Mouse (Mus musculus): ENCODE measurements around the gene 1700067K01Rik. TPM values are rescaled to one million over a fixed set of nuclear protein-coding genes. Genes with fewer than 3 reads are reported as not detected.

The 1700067K01Rik gene
- 0.31 and 1.1 TPM in 2 replicates for total RNA-seq (2017)

DNA sequence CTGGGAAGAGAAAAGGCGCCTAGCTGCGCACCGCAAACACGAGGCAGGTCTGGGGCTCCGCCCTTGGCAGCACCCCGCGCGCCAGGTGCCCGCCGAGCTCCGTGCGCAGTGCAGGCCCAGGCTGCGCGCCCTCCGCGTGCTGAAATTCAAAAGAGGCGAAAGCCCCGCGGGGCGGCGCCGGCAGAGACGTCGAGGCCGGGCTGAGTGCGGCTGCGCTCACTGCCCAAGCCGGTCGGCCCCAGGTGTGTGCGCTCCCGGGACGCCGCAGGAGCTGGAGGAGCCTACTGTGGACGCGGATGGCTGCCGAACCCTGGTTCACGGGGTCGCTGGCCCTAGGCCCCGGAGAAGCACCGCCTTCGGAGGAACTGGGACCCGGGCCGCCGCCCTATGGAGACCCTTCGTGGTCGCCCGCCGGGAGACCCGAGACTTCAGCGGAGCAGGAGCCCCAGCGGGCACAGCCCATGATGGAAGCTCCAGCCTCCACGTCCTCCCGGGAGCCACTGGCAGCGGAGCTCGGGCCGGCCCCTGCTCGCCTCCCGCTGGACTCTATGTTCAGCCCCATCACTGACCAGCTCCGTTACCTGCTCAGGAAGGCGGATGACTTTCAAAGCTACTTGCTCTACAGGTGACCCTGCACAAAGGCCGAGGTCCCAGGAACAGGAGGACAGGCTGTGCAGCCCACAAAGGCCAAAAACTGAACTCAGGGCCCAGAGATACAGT is at the start of gene 1700067K01Rik:
Gene 1700067K01Rik, plus strand, starts transcription at position 222 of the 720 bp plus-strand sequence.
- no peak for ATAC-seq (replicated peaks in 1 of 2; ENCODE audit: insufficient read depth in 1 of 2, low FRiP score in 2 of 2, low TSS enrichment in 1 of 2, low read depth in 1 of 2, poor library complexity in 2 of 2, severe bottlenecking in 2 of 2)

DNA sequence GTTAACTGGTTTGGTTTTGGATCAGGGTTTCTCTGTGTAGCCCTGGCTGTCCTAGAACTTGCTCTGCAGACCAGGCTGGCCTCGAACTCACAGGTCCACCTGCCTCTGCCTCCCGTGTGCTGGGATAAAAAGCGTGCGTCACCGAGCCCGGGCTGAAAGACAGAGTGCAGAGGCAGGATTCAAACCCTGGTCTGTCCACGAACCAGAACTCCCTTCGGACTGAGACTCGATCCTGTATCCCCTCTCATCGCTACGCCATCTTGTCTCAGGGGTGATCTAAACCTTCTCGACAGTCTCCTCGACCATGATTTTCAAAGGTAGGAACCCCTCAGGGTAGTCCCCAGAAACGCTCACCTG is 46.6 kb upstream of the 1700067K01Rik start:
- no peak for ATAC-seq (replicated peaks in 1 of 2; ENCODE audit: insufficient read depth in 1 of 2, low FRiP score in 2 of 2, low TSS enrichment in 1 of 2, low read depth in 1 of 2, poor library complexity in 2 of 2, severe bottlenecking in 2 of 2)

DNA sequence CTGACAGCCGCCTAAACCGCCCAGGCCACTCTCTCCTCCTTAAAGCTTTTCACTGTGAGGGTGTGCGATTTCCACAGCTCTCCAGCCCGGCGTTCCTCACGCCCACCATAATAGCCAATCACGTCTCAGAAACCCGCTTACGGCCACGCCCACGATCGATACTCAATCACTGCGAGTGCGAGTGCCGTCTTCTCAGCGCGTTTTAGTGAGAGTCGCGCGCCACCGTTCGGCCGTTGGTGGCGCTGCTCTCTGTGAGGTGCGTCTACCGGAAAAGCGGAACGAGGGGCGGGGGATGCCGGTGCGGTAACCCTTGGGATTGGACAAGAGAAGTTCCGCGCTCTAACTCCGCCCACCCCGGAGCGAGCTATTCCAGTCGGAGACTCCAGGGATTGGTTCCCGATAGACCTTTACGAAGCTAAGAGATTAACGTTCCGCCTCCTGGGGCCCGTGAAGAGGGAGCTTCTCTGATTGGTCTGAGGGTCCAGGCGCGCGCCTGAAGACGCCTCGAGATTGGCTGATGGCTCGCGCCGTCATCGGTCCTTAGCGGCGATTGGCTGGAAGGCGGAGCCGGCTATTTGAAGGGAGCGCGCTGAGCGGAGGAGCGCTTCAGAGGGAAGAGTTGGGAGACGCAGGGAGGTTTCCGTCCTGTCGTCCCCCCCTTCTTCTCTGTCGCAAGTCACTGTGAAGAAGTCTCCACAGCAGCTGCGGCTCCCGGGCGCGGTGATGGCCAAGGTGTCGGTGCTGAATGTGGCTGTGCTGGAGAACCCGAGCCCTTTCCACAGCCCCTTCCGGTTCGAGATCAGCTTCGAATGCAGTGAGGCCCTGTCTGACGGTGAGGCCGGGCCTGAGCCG is 46.0 kb upstream of the 1700067K01Rik start, which contains the start of the genes Gm10644 and Asf1b:
Gene Gm10644, minus strand, starts transcription at position 100 of the 852 bp plus-strand sequence.
Gene Asf1b, plus strand, starts transcription at position 402 of the 852 bp plus-strand sequence.
- peak; percentile 95 to 96 for ATAC-seq (replicated peaks in 1 of 2; ENCODE audit: insufficient read depth in 1 of 2, low FRiP score in 2 of 2, low TSS enrichment in 1 of 2, low read depth in 1 of 2, poor library complexity in 2 of 2, severe bottlenecking in 2 of 2)

DNA sequence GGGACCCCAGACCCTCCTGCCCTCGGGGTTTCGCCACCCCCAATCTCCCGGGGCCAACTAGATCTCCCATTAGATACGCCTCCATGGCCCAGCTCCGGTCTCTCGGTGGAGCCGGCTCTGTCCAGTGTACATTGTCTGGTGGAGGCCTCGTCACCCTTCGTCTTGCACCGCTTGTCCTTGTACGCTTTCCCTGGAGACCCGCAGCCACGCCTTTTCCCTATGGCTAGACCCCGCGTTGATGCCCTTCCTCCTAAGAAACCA is 45.4 kb upstream of the 1700067K01Rik start:
- ATAC-seq (replicated peaks in 1 of 2; ENCODE audit: insufficient read depth in 1 of 2, low FRiP score in 2 of 2, low TSS enrichment in 1 of 2, low read depth in 1 of 2, poor library complexity in 2 of 2, severe bottlenecking in 2 of 2), result no peak

DNA sequence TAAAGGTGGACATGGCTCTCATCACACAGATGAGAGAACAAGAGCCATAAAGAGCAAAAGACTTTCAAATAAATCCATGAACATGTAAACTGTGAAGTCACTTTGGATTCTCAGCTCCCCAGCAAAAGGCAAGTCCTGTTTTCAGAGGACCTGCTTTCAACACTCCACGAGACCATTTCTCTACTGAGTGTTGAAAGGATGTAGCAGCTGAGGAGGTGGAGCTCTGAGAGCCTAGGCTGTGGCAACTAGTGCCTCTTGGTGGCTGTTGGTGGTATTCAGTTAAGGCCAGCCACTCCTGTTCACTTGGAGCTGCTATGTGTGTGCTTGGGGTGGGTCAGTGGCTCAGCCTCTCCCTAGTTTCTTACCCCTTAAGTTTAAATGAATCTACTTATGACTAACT is 44.5 kb upstream of the 1700067K01Rik start:
- peak in 1 of 2 experiments; percentile 34; a peak in 1 of 4 replicates for ATAC-seq (replicated peaks in 1 of 2; ENCODE audit: insufficient read depth in 1 of 2, low FRiP score in 2 of 2, low TSS enrichment in 1 of 2, low read depth in 1 of 2, poor library complexity in 2 of 2, severe bottlenecking in 2 of 2)

DNA sequence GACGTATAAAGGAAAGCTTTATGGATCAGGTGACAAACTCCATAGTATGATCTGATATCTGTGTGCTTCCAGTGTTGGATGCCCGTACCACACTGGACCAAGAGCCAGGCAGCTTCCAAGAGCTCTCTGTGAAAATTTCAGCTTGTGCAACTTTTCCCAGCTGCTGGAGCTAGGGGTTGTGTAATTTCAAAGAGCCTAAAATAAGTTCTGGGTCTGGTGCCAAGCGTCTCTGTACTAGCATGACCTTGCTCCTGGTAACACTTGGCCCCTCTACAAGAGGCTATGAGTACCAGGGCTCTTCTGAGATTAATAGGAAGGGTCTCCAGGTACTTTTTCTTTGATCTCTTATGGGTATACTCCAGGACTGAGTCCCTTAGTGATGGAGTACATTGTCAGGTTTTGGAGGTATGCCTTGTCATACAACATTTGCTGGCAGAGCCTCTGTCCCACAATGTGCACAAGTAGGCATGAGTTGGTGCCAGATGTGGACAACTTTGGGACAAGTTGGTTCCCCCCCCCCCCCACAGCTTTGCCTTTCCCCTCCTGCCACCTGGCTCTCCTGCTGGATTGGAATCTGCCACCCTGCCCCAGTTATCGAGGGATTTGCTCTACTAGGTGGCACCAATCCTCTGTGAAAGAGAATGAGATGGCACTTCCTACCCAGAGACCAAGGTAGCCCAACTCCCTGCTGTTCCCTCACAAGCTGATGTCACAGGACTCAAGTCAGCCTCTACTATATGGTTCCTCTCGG is 37.1 kb upstream of the 1700067K01Rik start:
- no peak for ATAC-seq (replicated peaks in 1 of 2; ENCODE audit: insufficient read depth in 1 of 2, low FRiP score in 2 of 2, low TSS enrichment in 1 of 2, low read depth in 1 of 2, poor library complexity in 2 of 2, severe bottlenecking in 2 of 2)

DNA sequence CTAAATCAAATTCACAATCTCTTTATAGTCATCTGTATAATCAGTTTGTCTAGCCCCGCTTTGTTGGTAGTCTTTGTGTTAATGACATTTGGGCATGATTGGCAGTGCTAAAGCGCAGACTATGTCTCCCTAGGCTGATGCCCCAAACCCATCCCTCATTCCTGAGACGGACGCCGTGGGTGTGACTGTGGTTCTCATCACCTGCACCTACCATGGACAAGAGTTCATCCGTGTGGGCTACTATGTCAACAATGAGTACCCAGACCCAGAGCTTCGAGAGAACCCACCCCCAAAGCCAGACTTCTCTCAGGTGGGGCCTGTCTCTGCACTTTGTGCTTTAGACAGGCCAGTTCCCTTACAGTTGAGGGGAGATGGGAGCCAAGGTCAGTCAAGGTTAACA is 33.6 kb upstream of the 1700067K01Rik start:
- no peak for ATAC-seq (replicated peaks in 1 of 2; ENCODE audit: insufficient read depth in 1 of 2, low FRiP score in 2 of 2, low TSS enrichment in 1 of 2, low read depth in 1 of 2, poor library complexity in 2 of 2, severe bottlenecking in 2 of 2)

DNA sequence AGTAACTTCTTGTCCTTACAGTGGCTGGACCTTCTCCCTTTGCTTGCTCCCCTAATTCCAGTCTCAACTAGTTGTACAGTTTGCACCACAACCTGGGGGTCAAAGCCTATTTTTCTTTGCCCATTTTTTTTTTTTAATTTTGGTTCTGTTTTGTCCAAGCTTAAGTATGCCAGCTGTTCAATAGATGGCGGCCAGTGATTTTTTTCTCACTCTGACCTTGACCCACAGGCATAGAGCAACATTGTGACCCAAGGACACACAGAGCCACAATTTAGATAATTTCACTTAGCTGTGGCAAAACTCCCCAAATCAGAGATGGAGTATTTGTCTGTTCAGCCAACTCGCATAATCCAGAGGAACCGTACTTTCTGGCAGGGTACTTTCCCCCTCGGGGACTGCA is 30.2 kb upstream of the 1700067K01Rik start:
- ATAC-seq (replicated peaks in 1 of 2; ENCODE audit: insufficient read depth in 1 of 2, low FRiP score in 2 of 2, low TSS enrichment in 1 of 2, low read depth in 1 of 2, poor library complexity in 2 of 2, severe bottlenecking in 2 of 2), result no peak

DNA sequence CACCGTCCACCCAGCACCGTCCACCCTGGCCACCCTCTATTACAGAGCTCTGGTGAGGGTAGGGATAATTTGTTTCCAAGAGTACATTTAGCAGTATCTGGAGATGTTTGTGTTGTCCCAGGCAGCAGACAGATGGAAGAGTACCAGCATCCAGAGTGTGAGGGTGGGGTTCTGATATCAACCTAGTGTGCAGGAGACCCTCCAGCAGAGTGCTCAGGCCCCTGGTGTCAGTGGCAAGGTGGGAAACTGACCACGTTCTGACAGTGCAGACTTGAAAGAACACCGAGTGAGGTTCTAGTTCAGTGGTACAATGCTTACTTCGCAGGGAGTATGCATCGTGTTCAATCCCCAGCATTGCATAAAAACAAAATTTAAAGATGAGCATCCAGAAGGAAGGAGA is 29.6 kb upstream of the 1700067K01Rik start:
- no peak for ATAC-seq (replicated peaks in 1 of 2; ENCODE audit: insufficient read depth in 1 of 2, low FRiP score in 2 of 2, low TSS enrichment in 1 of 2, low read depth in 1 of 2, poor library complexity in 2 of 2, severe bottlenecking in 2 of 2)

DNA sequence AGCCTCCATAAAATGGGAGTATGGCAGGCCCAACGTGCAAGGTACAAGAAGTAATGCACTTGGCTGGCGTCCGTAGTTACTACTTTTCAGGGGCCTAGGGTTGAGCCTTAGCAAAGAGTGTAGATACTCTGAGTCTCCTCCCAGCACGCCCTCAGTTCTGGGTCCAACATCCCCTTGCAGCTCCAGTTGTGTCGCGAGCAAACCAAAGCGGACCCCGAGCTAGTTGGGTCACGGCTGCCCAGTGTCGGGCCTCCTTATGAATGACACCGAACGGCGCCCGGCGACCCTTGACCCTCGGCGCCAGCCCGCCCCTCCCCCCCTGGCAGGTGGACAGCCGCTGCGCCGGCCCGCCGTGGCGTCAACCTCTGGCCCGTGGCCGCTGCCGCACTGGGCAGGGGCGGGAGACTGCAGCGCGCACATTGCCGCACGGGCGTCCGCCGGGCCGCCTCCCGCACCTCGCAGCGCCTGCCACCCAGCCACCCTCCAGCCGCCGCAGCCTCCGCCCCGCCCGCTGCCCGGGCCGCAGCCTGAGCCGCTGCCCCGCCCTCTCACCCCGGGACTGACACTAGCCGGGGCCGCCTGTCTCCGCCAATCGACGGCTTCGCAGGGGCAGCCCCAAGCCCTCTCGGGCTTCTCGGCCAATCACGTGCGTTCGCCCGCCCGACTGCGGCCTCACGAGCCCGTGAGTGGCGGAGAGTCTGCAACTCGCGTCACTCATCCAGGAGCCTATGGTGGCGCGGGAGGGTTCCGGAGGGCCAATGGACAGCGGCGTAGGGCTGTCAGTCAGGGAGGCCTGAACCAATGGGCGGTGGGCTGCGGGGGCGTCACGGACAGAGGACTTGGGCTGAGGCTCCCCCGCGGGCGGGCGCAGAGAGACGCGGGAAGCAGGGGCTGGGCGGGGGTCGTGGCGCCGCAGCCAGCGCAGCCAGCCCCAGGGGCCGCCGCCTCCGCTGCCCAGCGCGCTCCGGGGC is 28.9 kb upstream of the 1700067K01Rik start, which contains the start of gene Prkaca:
Gene Prkaca, plus strand, starts transcription at position 844 of the 971 bp plus-strand sequence.
- peak; percentile 99 for ATAC-seq (replicated peaks in 1 of 2; ENCODE audit: insufficient read depth in 1 of 2, low FRiP score in 2 of 2, low TSS enrichment in 1 of 2, low read depth in 1 of 2, poor library complexity in 2 of 2, severe bottlenecking in 2 of 2)

DNA sequence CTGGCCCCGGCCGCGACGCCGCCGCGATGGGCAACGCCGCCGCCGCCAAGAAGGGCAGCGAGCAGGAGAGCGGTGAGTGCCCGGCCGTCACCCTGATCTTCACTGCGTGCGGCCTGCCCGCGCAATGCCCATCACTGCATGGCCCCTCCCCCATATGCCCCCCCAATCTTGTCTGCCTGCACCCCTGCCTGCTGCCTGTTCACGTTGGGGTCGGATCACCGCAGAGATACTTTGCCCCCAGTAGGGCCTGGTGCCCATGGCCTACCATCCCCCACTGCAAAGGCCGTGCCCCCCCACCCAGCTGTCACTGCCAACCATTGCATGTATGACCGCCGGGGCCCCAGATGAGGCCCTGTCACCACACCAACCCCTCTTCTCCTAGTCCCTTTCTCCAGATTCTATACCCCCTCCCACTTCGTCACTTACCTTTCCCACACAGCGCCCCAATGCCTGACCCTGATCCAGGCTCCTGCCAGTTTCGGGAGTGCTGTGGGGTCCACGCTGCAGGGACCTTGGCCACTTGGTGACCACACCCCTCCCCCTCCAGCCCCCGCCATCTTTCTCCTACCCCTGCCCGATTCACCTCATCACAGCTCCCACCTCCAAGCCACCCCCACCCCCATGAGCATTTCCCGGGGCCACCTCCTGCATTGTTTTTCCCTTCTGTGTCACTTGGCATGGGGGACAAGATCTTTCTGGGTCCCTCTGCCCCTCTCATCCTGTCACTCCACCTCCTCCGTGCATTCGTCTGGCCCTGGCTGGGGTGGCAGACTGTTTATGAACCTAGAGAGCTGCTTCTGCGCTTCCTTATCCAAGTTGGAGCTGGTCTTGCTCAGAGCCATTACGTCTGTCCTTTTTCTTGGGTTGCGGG is 27.9 kb upstream of the 1700067K01Rik start:
- no peak for ATAC-seq (replicated peaks in 1 of 2; ENCODE audit: insufficient read depth in 1 of 2, low FRiP score in 2 of 2, low TSS enrichment in 1 of 2, low read depth in 1 of 2, poor library complexity in 2 of 2, severe bottlenecking in 2 of 2)

DNA sequence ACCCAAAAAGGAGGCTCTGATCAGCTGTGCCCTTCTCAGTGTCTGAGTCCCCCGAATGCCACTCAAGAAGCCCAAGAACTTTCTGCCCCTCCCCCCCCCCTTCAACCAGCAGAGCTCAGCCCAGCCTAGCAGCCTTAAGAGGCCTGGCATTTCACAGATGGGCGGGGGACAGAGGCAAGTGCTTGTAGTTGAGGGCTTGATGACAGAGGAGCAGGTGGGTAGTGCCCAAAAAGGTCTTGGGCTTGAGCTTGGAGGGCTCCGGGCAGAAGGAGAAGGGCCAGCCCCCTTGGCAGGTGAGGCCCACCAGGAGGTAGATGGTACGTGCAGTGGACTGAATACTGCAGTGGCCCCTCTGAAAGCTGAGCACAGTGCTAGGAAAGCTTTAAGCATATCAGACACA is 26.8 kb upstream of the 1700067K01Rik start:
- no peak for ATAC-seq (replicated peaks in 1 of 2; ENCODE audit: insufficient read depth in 1 of 2, low FRiP score in 2 of 2, low TSS enrichment in 1 of 2, low read depth in 1 of 2, poor library complexity in 2 of 2, severe bottlenecking in 2 of 2)

DNA sequence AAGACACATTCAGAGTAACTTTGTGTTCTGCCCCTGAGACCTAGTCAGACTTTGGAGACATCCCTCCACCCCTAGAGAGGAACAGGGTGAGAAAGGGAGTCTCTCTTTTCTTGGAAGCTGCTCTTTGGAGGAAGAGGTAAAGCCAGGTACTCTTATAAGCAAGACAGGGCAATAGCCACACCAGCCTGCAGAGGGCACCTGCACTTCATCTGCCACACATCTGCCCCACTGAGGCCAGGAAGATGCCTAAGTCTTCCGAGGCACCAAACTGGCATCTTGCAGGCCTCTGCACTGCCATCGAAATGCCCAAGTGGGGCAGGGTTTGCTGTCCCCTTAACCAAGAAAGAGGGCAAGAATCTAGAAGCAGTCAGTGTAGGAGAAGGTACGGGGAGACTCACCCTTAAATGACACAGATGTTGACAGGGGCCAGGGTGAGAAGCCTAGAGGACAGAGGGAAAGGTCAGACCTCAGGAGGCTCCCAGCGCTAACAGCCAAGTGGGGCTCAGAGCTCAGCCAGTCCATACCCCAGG is 25.1 kb upstream of the 1700067K01Rik start:
- ATAC-seq (replicated peaks in 1 of 2; ENCODE audit: insufficient read depth in 1 of 2, low FRiP score in 2 of 2, low TSS enrichment in 1 of 2, low read depth in 1 of 2, poor library complexity in 2 of 2, severe bottlenecking in 2 of 2), result no peak

DNA sequence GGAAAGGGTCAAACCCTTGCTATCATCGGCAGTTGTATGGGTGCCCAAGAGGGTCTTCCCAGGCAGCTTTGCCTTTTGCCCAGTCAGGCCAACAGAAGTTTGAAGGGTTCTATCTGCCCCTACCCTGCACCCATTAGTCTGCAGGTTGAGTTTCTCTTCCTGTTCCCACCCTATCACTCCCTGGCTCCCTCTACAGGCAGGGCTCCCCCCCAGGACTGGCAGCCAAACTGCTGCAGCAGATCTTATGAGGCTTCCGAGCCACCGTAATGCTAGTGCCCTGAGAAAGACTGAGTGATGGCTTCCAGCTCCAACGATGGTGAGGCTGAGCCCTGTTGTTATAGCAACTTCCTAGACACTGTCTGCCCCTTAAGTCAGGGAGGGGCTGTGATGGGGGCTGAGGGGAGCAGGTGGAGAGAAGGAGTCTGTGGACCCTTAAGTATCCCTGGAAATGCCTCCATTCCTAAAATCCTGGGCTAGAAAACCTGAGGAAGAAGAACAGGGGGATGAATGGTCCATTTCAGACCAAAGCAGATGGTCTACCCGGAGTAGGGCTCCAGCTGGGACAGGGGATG is 24.4 kb upstream of the 1700067K01Rik start:
- ATAC-seq (replicated peaks in 1 of 2; ENCODE audit: insufficient read depth in 1 of 2, low FRiP score in 2 of 2, low TSS enrichment in 1 of 2, low read depth in 1 of 2, poor library complexity in 2 of 2, severe bottlenecking in 2 of 2), result no peak

DNA sequence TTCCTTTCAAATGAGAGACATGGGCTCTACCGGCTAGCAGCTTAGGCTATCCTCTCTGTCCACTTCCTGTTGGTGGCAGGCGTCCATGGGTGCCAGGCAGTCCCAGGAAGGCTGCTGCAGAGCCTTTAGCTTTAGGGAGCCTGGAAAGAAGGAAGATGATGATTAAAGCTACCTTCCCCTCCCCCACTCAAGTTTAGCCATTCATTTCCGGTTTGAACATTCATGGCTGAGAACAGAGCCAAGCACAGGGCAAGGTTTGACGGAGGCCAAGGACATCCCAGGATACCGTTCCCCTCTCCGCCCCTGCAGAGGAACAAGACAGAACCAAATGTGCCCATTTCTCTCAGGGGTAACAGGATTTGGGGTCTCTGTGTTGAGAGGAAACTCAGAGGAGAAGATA is 23.7 kb upstream of the 1700067K01Rik start:
- ATAC-seq (replicated peaks in 1 of 2; ENCODE audit: insufficient read depth in 1 of 2, low FRiP score in 2 of 2, low TSS enrichment in 1 of 2, low read depth in 1 of 2, poor library complexity in 2 of 2, severe bottlenecking in 2 of 2), result no peak

DNA sequence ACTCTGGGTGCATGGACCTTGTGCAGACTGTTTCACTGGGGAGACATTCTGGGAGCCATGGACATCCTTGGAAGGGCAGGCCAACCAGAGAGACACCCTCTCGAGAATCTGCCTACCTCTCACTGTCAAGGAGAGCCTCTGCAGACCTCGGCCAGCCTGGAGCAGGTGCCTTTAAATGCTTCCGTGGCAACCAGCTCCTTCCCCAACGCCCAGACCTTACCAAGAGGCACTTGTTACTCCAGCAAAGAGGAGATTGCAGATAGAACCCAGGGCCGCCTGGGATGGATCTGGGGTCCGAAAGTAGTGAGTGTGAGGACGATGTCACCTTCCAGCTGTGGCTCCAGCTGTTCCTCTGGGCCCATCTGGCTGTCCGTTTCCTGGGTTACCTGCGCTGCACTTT is 23.1 kb upstream of the 1700067K01Rik start:
- no peak for ATAC-seq (replicated peaks in 1 of 2; ENCODE audit: insufficient read depth in 1 of 2, low FRiP score in 2 of 2, low TSS enrichment in 1 of 2, low read depth in 1 of 2, poor library complexity in 2 of 2, severe bottlenecking in 2 of 2)

Measured in hematopoietic stem cell, adult 5-6 weeks (primary cell).